Mouse (Mus musculus) lung, postnatal 10 days (tissue): ENCODE data around the gene Itpk1.

ENCODE experiments used
- DNase-seq: peaks from one replicate; pipeline ENCODE4 v3.0.0; 2021

Gene Itpk1

GRCm38 (mm10) chr12:102704457-102705198, at the start of gene Itpk1:
Gene Itpk1 (minus strand): TSS chr12:102704930.
- peak; percentile 47 for DNase-seq

DNA sequence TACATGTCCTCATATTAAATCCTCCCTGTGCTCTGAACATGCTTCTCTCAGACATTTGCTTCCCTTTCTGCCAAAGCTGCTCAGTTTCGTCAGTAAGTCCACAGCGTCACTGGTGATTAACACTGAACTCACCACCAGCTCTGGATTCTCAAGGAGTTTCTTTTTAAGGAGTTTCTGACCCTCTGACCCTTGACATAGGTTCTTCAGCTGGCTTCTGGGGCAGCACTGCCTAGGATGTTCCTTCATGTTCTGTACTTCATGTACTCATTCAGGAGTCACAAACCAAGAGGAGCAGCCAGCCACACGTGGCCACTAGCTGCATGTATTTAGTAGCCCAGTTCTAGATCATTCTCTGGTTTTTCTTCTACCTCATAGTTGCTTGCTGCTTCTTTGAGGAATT, 43.5 kb upstream of the Itpk1 start:
- DNase-seq, result no peak

GRCm38 (mm10) chr12:102744839-102745238, 40.1 kb upstream of the Itpk1 start:
- no peak for DNase-seq

GRCm38 (mm10) chr12:102743589-102744574, 39.2 kb upstream of the Itpk1 start, which contains the start of the genes Moap1 and Tmem251:
Gene Moap1 (minus strand): TSS chr12:102743661.
Gene Tmem251 (plus strand): TSS chr12:102743762.
- peak; percentile 93 for DNase-seq

GRCm38 (mm10) chr12:102743036-102743588, 38.4 kb upstream of the Itpk1 start:
- DNase-seq, result no peak

DNA sequence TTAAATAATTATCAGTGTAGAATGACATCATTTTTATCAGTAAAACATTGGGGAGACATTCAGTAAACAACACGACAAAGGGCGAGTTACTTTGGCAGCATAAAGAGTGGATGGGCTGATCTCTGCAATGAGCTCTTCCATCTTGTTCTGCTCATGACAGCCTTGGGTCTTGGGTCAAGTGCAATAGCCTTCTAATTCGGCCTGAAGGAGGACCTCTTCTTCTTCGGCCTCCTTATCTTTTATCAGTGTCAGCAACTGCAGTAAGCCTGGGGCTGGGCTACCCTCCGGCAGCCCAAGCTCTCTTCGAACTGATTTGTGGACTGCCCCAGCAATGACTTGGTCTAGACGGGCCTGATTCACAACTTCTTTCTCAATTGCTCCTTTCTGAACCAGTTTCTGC, 37.3 kb upstream of the Itpk1 start:
- DNase-seq, result no peak

DNA sequence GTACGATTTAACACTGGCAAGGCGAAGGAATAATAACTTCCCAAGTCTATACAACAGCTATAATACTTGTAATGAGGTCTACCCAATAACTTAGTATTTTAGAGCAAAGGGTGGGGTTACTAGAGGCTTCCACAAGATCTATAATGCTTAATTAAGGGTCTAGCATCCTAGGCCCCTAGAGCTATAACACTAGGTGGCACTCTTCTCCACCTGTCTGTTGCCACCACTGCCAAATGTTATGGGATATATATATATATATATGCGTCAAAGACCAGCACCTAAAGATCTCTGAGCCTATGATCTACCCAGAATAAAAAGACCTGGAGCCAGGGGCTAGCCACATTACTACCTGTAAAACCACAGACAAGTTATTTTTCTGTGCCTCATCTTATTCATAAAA, 35.6 kb upstream of the Itpk1 start:
- DNase-seq, result no peak

DNA sequence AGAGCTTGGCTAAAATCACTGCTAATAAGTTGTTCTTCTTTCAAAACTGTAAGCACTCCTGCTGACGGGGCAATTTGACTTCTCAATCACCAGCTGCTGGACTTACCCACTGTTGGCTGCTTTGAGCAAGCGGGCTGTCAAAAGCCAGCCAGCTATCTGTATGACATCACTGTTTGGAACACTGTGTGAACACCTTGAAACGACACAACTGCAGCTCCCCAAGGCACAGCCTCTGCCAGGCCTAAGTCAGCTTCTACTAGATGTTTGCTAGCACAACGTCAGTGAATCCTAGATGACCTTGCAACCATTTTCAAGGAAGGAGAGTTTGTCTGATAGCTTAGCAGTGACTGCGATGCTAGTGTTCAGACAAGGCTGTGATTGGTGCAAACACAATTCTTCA, 34.4 kb upstream of the Itpk1 start:
- DNase-seq, result no peak

DNA sequence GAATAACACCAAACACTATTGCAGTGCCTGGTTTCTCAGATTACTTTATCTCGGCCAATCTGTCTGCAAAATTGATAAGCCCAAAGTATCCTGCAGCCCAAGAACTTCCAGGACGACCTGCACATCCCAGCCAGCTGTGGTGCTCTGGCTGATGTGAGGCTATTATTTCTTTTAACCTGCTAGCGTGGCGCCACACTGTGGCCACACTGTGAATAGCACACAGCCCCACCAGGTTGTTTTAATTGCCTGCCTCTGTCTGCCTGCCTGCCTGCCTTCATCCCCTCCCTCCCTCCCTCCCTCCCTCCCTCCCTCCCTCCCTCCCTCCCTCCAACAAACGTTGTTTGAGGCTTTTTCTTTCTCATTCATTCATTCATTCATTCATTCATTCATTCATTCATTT, 28.7 kb upstream of the Itpk1 start:
- peak; percentile 76 for DNase-seq

GRCm38 (mm10) chr12:102730798-102731619, 26.3 kb upstream of the Itpk1 start:
- no peak for DNase-seq

GRCm38 (mm10) chr12:102729855-102730797, 25.4 kb upstream of the Itpk1 start:
- DNase-seq, result peak; percentile 78

DNA sequence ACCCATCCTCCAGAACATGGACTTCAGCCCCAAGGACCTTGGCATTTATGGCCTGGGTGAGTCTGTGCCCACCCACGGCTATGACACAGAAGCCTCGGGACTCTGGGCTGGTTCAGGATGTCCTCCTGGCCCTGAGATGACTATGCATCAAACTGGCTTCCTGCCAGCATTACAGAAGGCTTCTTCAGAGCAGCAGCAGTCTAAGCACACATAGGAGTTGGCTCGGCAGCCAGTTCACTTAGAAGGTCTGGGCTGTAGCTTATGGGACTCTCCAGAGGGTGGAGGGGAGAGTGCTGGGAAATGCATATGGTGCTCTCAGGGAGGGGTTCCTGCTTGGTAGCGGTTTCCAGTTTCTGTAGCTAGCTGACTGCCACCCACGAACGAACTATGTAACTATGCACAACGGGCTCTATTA, 21.0 kb upstream of the Itpk1 start:
- no peak for DNase-seq

- no peak for DNase-seq
Measured at GRCm38 (mm10) chr12:102725146-102725545, 20.4 kb upstream of the Itpk1 start.

DNA sequence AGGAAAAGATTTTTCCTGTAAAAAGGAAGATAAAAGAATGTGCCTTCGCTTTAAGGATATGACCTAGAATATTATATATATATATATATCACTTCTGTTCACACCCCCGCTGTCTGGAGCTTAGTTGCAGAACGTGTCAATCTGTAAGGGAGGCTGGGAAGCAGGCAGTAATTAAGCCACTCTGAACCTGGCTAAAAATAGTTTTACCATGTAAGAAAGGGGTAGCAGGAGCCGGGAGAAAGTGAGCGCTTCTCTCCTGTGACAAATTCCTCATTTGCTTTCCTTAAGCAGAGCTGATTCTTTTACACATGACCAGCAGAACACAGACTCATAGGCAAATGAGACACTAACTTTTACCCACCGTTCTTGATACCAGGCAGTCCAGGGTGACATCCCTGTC, 19.1 kb upstream of the Itpk1 start:
- no peak for DNase-seq

DNA sequence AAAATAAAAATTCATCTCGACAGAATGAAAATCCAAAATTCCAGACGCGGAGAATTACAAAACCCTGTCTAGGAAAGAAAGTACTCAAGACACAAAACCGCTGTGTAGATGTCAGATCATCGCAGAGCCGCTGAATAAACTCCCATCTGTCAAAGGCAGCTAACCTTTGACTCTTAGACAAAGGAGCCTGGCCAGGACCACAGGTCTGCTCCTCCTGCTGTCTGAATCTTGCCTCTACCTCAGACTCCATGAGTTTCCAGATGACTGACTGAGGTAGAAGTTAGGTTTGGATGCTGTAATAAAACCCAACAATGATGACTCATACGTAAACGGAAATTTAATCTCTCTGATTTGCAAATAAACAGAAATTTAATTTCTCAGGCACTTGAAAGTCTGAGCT, 18.2 kb upstream of the Itpk1 start:
- no peak for DNase-seq

- no peak for DNase-seq
Measured at GRCm38 (mm10) chr12:102722451-102722850, 17.7 kb upstream of the Itpk1 start.

DNA sequence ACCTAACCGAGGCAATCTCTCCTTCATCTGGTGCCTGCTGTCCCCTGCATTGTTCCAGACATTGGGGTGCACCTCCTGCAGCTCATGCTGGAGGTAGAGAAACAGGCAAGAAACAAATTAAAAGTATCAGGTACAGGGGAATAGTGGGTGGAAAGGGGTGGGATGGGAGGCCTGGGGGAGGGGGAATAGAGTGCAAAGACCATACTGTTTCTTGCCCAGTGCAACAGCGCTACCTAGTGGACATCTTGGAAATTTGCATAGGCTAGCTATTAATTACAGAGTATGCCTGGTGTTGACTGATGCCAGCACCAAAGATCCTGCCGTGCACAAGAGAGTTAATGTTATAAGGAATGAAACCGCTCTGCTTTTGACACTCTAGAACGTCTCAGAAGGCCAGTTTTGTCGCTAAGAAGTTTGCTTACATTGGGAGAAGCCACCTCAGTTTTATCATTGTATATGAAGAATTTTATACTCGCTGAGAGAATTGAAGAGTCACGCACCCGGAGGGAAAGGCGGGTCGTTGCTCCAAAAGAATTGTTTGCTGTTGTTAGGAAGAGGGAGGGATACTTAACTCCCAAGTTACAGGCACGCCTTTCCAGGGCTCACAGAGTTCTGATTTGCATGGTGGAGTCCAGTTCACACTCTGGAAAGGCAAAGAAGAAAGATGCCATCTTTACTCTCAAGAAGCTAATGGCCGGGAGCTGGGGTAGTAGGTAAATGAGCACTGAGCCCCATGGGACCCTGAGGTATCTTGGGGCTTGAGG, 15.0 kb upstream of the Itpk1 start:
- peak; percentile 63 for DNase-seq

GRCm38 (mm10) chr12:102714654-102715395, 10.1 kb upstream of the Itpk1 start:
- DNase-seq, result no peak

GRCm38 (mm10) chr12:102714116-102714515, 9.4 kb upstream of the Itpk1 start:
- DNase-seq, result no peak
